Mouse (Mus musculus): ENCODE results near the gene Tprkb. TPM values are rescaled to one million over a fixed set of nuclear protein-coding genes. Genes with fewer than 3 reads are reported as not detected.
A peak's percentile ranks its signal among the peaks of the same experiment; 100 is the strongest.
"Not testable (repeated sequence)": the region's sequence is repeated elsewhere in the genome, so short reads cannot be mapped to it uniquely, and the experiment has no call there.

Tprkb gene
- polyA plus RNA-seq, 1 experiment from 2014 or later, result 39.1 TPM

DNA sequence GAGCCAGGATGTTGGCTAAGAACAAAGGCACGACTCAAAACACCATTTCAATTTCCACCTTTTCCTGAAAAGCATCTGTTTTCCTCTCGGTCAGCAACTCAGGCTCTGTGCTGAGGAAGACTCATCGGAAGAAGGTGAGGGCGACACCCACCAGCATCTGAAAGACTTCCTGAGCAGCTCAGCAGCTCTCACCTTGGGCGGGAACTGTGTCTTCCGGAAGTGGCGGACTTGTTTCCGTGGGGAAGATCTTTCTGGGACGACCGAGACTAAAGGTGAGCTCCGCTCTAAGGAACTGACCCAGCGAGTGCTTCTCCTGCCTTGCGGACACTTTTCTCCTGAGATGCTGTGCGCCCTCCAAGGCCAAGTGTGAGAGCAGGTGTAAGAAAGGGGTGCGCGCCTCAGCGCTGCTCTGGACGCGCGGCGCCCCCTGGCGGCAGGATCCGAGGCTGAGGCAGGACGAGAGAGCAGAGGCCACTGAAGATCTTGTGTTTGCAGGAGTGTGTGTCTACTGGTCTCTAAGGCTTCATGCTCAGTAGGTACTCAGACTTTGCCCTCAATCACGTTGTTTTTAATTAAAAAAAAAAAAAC lies 16.5 kb upstream of the Tprkb start:
- not testable (repeated sequence) for H3K27ac ChIP-seq; H3K4me3 ChIP-seq (replicated peaks); H3K9ac ChIP-seq; H3K27me3 ChIP-seq; H3K36me3 ChIP-seq (replicated peaks); ATAC-seq (ENCODE audit: low FRiP score); H3K4me1 ChIP-seq; H3K4me2 ChIP-seq
- 72% methylated on average over 25 of the region's 25 CpGs for WGBS
- peaks cover 12% of the 10 kb centered on the region; the same call in 1 of the 2 replicates for H3K9me3 ChIP-seq

DNA sequence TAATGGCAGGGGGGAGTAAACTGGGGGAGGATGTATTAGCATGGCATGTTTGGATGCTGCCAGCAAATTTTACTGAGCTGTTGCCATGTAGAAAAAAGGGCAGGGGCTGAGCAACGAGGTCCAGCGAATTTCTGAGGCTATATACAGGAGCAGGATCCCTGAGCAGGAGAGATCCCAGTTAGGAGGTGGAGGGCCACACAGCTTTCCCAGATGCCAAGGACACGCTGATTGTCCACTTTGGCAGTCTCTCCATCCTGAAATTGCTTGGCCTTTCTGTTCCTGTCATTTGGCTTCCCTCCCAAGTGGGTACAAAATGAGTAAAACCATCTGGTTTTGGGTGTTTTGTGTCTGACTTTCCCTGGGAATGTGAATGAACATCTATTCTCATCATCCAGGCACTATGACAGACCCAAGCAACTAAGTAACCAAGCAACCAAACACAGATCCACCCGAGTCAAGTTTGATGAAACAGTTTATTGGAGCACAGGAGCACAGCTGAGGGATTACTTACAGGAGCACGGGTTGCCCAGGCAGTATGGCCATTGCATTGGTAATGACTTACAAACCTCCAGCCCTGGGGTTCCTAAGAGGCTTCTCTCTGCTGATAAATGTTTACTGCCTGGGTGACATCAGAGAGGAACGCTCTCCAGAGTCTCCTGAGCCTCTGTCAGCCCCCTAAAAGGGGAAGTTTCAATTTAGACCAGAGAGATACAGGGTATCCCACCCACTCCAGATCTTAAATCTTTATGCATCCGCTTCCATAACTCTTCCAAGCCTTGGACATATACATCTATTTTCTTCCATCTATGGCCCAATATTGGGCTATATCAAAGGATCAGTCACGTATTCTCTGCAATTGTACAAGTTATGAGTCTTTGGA lies 12.8 kb upstream of the Tprkb start:
- H3K36me3 ChIP-seq (replicated peaks); H3K4me3 ChIP-seq (replicated peaks); H3K4me1 ChIP-seq; H3K27ac ChIP-seq; H3K4me2 ChIP-seq; H3K27me3 ChIP-seq; ATAC-seq (ENCODE audit: low FRiP score); H3K9ac ChIP-seq; H3K9me3 ChIP-seq: not testable (repeated sequence)
- WGBS, result 84% methylated on average over 7 of the region's 8 CpGs

DNA sequence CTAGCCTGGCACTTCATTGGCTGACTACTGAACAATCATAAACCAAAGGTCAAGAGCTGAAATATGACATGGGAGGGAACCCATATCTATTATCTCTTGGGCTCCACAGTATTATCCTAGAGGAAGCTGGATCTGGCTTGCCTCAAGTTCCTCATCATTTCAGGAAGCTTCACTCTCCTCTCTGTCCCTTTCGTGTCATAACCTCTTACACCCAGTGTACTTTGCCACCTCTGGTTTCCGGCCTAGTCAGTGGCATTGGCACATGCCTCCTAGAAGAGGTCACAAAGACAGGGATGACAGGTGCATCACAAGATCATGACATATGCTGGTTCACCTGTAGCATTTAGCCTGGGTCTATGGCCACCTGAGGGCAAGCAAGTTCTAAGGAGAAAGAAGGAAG lies 9.4 kb upstream of the Tprkb start:
- 0 out of 2 replicates have a peak, but pooled peaks cover 4% of the 10 kb centered on the region for H3K27me3 ChIP-seq
- no peak overlapping the region for H3K27ac ChIP-seq
- ATAC-seq (ENCODE audit: low FRiP score), result no peak
- WGBS, result 94% methylated on average over 2 of the region's 2 CpGs
- H3K4me3 ChIP-seq (replicated peaks), result no peak overlapping the region
- H3K4me1 ChIP-seq, result 0 out of 2 replicates have a peak, but pooled peaks cover 2% of the 10 kb centered on the region
- no peaks in the 10 kb centered on the region for H3K36me3 ChIP-seq (replicated peaks)
- no peaks in the 10 kb centered on the region for H3K9me3 ChIP-seq
- no peak overlapping the region for H3K4me2 ChIP-seq
- no peak overlapping the region for H3K9ac ChIP-seq

DNA sequence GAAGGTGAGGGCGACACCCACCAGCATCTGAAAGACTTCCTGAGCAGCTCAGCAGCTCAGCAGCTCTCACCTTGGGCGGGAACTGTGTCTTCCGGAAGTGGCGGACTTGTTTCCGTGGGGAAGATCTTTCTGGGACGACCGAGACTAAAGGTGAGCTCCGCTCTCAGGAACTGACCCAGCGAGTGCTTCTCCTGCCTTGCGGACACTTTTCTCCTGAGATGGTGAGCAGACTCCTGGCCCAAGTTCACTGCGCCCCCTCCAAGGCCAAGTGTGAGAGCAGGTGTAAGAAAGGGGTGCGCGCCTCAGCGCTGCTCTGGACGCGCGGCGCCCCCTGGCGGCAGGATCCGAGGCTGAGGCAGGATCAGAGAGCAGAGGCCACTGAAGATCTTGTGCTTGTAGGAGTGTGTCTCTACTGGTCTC lies 7.0 kb upstream of the Tprkb start, which contains the start of gene Nat8f4:
Nat8f4 (minus strand) TSS at position 243 of the 420 bp plus-strand sequence.
- not testable (repeated sequence) for H3K9ac ChIP-seq; H3K27ac ChIP-seq; H3K36me3 ChIP-seq (replicated peaks); H3K4me1 ChIP-seq; H3K27me3 ChIP-seq; H3K9me3 ChIP-seq
- WGBS, result 14% methylated on average over 20 of the region's 20 CpGs
- Histone ChIP-seq H3K4me2 (peak within 1 kb of the TSS; percentile 50), H3K4me3 (replicated peaks) (peak within 1 kb of the TSS; percentile 36)
- ATAC-seq (ENCODE audit: low FRiP score), result peak; percentile 60; the same call in 1 of the 2 replicates

DNA sequence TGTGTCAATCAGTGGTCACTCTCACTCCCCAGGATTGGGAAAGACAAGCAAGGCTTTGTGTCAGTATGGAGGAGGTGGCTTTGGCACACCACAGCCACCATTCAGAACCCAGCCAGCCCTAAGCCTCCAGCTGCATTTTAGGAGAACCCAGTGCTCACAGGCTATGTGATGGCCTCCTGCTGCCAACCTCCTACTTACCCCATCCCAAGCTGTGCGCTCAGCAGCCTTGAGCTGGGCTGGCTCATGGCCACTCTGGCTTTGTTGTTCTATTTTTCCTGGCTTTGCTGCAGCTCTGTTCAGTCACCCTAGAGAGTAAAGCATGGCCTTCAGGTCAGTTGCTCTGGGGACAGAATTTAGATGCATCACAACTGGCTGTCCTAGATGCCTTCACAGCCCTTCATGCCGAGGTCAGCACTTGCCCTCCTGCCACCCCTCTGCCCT lies 4.7 kb upstream of the Tprkb start:
- not testable (repeated sequence) for H3K9me3 ChIP-seq; ATAC-seq (ENCODE audit: low FRiP score)
- 70% methylated on average over 2 of the region's 2 CpGs for WGBS

DNA sequence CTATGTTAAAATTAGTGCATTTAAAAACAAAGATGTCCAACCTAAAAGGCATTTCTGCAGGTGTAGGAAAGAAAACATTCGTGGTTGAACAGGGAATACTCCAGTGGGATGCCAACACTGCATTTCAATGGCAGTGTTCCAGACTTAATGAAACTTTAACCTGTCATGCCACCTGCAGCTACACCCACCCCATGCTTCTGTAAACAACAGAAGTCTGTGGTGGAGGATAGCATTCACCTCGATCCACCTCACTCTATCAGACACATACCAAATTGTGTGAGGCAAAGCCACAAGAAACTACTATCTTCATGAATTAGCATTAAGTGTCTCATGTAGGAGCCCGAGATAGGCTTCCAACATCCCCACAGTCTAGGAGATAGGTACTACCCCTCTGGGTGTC lies 3.3 kb upstream of the Tprkb start:
- Histone ChIP-seq H3K27me3 (0 out of 2 replicates have a peak, but pooled peaks cover 4% of the 10 kb centered on the region), H3K27ac (no peak overlapping the region), H3K4me1 (0 out of 2 replicates have a peak, but pooled peaks cover 2% of the 10 kb centered on the region), H3K4me3 (replicated peaks) (no peak overlapping the region), H3K4me2 (no peak overlapping the region), H3K9me3 (no peaks in the 10 kb centered on the region), H3K9ac (no peak overlapping the region), H3K36me3 (replicated peaks) (no peaks in the 10 kb centered on the region)
- no peak for ATAC-seq (ENCODE audit: low FRiP score)
- 76% methylated on average over 3 of the region's 3 CpGs for WGBS

More for the DNA sequence above, 4.7 kb upstream of the Tprkb start:
- H3K9ac ChIP-seq; H3K4me1 ChIP-seq; H3K27me3 ChIP-seq; H3K4me3 ChIP-seq (replicated peaks); H3K4me2 ChIP-seq; H3K36me3 ChIP-seq (replicated peaks); H3K27ac ChIP-seq: not testable (repeated sequence)

DNA sequence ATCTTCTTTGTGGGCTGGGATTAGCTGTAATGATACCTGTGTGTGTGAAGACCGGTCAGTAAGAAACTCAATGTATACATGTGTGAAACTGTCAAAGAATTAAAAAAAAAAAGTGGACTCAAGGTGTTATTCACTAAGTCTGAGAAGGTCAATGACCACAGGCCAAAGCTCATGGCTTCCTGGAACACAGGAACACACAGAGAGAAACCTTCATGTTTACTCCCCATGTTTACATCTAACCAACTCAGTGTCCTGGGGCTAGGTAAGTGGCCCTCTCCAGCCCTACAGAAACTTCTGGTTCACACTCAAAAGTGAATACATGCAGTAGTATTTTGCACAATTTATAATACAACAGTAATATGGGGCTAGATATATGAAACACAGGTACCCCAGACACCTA lies 2.0 kb upstream of the Tprkb start:
- Histone ChIP-seq H3K4me2 (no peak overlapping the region), H3K27ac (no peak overlapping the region), H3K4me1 (peaks cover 5% of the 10 kb centered on the region), H3K27me3 (0 out of 2 replicates have a peak, but pooled peaks cover 4% of the 10 kb centered on the region), H3K9me3 (no peaks in the 10 kb centered on the region), H3K9ac (no peak overlapping the region), H3K4me3 (replicated peaks) (no peak overlapping the region), H3K36me3 (replicated peaks) (no peaks in the 10 kb centered on the region)
- ATAC-seq (ENCODE audit: low FRiP score), result no peak
- 92% methylated on average over 1 of the region's 1 CpGs for WGBS

DNA sequence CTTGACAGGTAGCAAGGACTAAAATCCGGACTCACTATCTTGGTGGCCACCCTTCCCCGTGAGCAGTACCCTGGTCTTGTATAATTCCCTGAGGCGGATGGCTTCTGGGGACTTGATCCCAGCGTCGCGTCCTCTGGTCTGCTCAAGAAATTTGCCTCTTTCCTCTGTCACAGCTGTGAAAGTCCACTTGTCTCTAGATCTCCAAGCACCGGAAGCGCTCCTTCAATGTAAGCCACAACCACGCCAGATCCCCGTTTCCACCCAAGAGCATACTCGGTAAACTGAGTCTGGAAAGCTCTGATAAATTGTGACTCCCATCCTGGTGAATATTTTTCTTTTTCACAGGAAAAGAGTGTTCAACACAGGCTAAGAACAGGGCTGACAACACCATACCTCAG lies 3.5 kb downstream of the Tprkb start:
- Histone ChIP-seq H3K9me3 (no peaks in the 10 kb centered on the region), H3K9ac (peak overlapping the region; percentile 72), H3K27ac (peak overlapping the region; percentile 84), H3K36me3 (replicated peaks) (no peaks in the 10 kb centered on the region), H3K27me3 (no peaks in the 10 kb centered on the region), H3K4me1 (peaks cover 16% of the 10 kb centered on the region), H3K4me3 (replicated peaks) (peak overlapping the region; percentile 54), H3K4me2 (peak overlapping the region; percentile 77)
- ATAC-seq (ENCODE audit: low FRiP score), result peak; percentile 17; the same call in 1 of the 2 replicates
- 6% methylated on average over 11 of the region's 11 CpGs for WGBS

DNA sequence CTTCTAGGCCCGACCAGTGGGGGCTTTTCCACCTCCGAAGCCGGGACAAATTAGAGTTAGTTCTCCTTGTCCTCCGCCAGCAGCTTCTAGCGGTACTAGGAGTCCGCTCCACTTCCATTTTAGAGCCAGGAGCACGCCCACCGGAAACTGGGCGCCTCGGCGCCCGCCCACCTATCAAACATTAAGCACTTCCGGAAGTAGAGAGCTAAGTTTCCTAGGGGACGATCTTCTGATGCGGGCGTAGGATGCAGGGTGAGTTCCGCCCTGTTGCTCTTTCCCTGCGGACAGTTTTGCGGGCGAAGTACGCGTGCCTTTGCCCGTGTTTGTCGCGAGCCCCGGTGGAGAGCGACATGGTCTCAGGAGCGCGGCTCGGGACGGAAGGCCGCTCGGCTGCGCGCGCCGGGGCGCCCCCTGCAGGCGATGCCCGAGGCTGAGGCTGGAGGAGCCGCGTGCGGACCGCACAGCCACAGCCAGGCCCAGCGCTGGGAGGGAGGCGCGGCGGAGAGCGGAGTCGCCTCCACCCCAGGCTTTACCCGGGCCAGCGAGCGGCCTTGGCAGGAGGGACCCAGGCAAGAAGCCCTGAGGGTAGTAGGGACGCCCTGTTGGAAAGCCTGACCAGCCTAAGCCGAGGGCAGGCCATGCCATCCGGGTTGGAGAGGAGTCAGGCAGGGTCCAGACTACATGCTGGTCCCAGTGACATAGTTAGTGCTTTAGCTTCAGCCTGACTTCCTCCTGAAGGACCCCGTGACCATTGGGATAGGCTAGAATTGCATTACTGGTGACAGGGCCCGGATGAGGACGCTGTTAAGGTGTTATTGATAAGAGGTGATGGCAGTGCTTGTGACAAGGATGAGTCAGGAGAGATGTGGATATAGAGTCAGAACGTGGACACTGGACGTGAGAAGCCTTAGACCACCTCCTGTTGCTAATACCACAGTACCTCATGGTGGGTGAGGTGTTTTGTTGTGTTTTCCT lies 4.2 kb downstream of the Tprkb start, which contains the start of gene Nat8f1:
Nat8f1 (minus strand) TSS at position 149 of the 975 bp plus-strand sequence.
- Histone ChIP-seq H3K4me2 (peak within 1 kb of the TSS; percentile 77), H3K4me1 (peaks cover 16% of the 10 kb centered on the region), H3K27ac (peak within 1 kb of the TSS; percentile 84), H3K9ac (peak within 1 kb of the TSS; percentile 72), H3K4me3 (replicated peaks) (peak within 1 kb of the TSS; percentile 54)
- H3K36me3 ChIP-seq (replicated peaks); H3K27me3 ChIP-seq; H3K9me3 ChIP-seq: not testable (repeated sequence)
- WGBS, result under 1% methylated on average over 58 of the region's 61 CpGs
- peak; percentile 96 for ATAC-seq (ENCODE audit: low FRiP score)

DNA sequence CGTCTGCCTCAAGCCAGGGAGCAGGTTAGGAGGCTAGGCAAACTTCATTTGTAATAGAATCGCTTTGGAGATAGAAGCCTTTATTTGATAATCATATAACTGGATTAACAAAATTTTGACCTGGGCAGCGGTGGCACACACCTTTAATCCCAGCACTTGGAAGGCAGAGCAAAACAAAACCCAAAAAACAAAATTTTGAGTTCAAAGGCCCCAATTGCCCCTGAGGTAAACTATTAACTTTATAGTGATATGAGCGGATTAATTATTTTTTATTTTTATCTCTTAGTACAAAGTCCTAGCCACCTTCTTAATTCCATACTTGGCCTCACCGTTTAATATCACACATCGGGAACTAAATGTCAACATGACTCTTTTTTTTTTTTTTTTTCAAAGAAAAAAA lies 4.9 kb downstream of the Tprkb start:
- 84% methylated on average over 6 of the region's 6 CpGs for WGBS
- Histone ChIP-seq H3K27me3 (no peaks in the 10 kb centered on the region), H3K4me3 (replicated peaks) (peak overlapping the region; percentile 54), H3K9me3 (no peaks in the 10 kb centered on the region), H3K9ac (peak overlapping the region; percentile 72), H3K27ac (peak overlapping the region; percentile 84; the same call in 1 of the 2 replicates), H3K4me1 (peaks cover 16% of the 10 kb centered on the region), H3K36me3 (replicated peaks) (no peaks in the 10 kb centered on the region; the same call in 1 of the 2 replicates), H3K4me2 (peak overlapping the region; percentile 77)
- ATAC-seq (ENCODE audit: low FRiP score), result no peak

DNA sequence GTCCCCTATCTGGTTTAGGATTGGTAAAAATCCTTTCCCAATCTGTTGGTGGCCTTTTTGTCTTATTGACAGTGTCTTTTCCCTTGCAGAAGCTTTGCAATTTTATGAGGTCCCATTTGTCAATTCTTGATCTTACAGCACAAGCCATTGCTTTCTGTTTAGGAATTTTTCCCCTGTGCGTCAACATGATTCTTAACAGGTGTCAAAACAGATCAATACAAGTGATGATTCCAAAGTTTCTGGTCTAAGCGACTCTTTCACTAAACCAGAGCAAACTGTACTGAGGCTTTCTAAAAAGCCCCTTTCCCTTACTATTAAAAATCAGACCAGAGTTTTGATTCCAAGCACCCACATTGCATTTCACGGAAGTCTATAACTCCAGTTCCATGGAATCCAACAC lies 6.7 kb downstream of the Tprkb start:
- not testable (repeated sequence) for H3K4me2 ChIP-seq; H3K9me3 ChIP-seq; H3K27me3 ChIP-seq; H3K36me3 ChIP-seq (replicated peaks); H3K4me3 ChIP-seq (replicated peaks); H3K9ac ChIP-seq; ATAC-seq (ENCODE audit: low FRiP score); H3K27ac ChIP-seq
- 97% methylated on average over 3 of the region's 3 CpGs for WGBS
- peaks cover 16% of the 10 kb centered on the region for H3K4me1 ChIP-seq

Data from forebrain, embryonic 12.5 days (tissue).